Mouse (Mus musculus): ENCODE results near the gene Cib1. TPM values are rescaled to one million over a fixed set of nuclear protein-coding genes. Genes with fewer than 3 reads are reported as not detected.

Gene Cib1
- polyA plus RNA-seq (2014; fragmentation: Nextera tagmentation; extraction: Ambion mirVana) = 24.2 and 26.7 TPM in 2 replicates

DNA sequence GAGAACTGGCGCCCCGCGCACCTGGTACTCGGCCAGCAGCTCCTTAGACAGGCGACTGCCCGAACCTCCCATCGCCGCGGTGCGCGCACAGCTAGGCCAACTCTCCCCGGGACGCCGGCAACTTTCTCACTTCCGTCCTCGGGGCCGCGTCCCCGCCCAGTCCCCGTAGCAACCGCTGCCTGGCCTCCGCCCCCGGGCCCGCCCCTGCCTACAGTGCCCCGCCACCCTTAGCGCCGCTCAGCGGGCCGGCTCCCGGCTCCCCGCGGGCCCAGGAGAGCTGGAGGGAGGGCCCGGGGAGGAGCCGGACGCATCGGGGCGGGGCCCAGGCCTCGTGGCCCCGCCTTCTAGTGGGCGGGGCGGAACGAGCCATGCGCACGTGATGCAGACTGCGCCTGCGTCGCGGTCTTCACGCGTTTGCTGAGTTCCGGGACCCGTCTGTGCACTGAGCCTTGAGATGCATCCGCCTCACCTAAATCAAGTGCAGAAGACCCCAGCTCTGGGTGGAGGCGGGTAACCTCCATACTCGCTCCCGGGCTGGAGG lies at the start of gene Cib1, which contains the start of gene Gdpgp1:
TSS of gene Cib1 (minus strand) at position 325 of the 541 bp plus-strand sequence.
TSS of gene Gdpgp1 (plus strand) at position 377 of the 541 bp plus-strand sequence.
- peaks cover 17% of the 10 kb centered on the region; the same call in 1 of the 2 replicates for H3K4me1 ChIP-seq (ENCODE audit: control insufficient read depth, insufficient read depth, low read length)
- ATAC-seq (ENCODE audit: low FRiP score, low TSS enrichment) = peak; percentile 95
- H3K9ac ChIP-seq (replicated peaks; ENCODE audit: low read length) = peak within 1 kb of the TSS; percentile 62
- DNase-seq = peak; percentile 99
- 0% methylated on average over 56 of the region's 56 CpGs for WGBS
- H3K27ac ChIP-seq (replicated peaks; ENCODE audit: low read depth, low read length) = peak within 1 kb of the TSS; percentile 57; the same call in 1 of the 2 replicates
- H3K4me3 ChIP-seq (replicated peaks; ENCODE audit: low read depth, low read length) = peak within 1 kb of the TSS; percentile 71
- H3K4me2 ChIP-seq (ENCODE audit: low read length) = peak within 1 kb of the TSS; percentile 93
- peaks cover under 1% of the 10 kb centered on the region; the same call in 1 of the 2 replicates for H3K36me3 ChIP-seq (ENCODE audit: control insufficient read depth, insufficient read depth, low read length)
- H3K27me3 ChIP-seq (ENCODE audit: control insufficient read depth, insufficient read depth, low read length) = no peaks in the 10 kb centered on the region
- H3K9me3 ChIP-seq (ENCODE audit: control insufficient read depth, low read length) = no peaks in the 10 kb centered on the region

DNA sequence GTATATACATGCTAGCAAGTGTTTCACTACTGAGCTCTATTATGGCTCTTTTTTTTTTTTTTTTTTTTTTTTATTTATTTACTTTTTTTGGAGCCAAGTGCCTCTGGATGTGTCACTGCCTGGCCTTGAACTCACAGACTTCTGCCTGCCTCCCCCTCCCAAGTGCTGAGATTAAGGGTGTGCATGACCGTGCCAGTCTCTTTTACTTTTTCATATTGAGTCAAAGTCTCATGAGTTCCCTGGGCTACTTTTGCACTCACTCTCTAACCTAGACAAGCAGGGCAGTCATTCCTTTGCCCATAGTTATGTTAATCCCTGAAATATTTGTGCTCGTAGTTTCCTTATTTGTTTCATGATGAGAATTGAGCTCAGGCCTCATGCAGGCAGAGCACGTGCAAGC lies 49.0 kb upstream of the Cib1 start:
- Histone ChIP-seq H3K36me3 (ENCODE audit: control insufficient read depth, insufficient read depth, low read length) (peaks cover 81% of the 10 kb centered on the region), H3K4me1 (ENCODE audit: control insufficient read depth, insufficient read depth, low read length) (no peaks in the 10 kb centered on the region), H3K4me2 (ENCODE audit: low read length) (no peak overlapping the region), H3K9me3 (ENCODE audit: control insufficient read depth, low read length) (no peaks in the 10 kb centered on the region), H3K27ac (replicated peaks; ENCODE audit: low read depth, low read length) (no peak overlapping the region), H3K4me3 (replicated peaks; ENCODE audit: low read depth, low read length) (no peak overlapping the region), H3K27me3 (ENCODE audit: control insufficient read depth, insufficient read depth, low read length) (no peaks in the 10 kb centered on the region), H3K9ac (replicated peaks; ENCODE audit: low read length) (no peak overlapping the region)
- ATAC-seq (ENCODE audit: low FRiP score, low TSS enrichment) (no peak), DNase-seq (no peak)
- WGBS = 87% methylated on average over 3 of the region's 3 CpGs

DNA sequence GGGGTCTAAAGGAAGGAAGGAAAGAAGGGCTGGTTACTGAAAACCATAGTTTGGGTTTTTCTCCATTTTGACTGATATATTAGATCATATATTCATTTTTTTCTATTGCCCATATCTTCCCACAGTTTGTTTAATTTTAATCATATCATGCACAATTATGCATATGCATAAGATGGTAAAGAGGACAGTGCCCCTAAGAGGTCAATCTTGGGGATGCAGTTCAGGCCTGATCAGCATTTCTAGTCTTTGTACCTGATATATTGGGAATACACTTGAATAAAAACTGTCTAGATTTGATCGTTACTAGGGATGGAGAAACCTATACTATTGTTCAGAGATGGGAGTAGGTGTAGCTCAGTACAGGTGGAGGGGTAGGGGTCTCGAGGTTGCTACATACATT lies 48.4 kb upstream of the Cib1 start:
- no peak for DNase-seq
- 87% methylated on average over 2 of the region's 2 CpGs for WGBS
- peaks cover 81% of the 10 kb centered on the region for H3K36me3 ChIP-seq (ENCODE audit: control insufficient read depth, insufficient read depth, low read length)
- H3K27ac ChIP-seq (replicated peaks; ENCODE audit: low read depth, low read length) = no peak overlapping the region
- ATAC-seq (ENCODE audit: low FRiP score, low TSS enrichment) = no peak
- H3K4me3 ChIP-seq (replicated peaks; ENCODE audit: low read depth, low read length) = no peak overlapping the region
- no peaks in the 10 kb centered on the region for H3K9me3 ChIP-seq (ENCODE audit: control insufficient read depth, low read length)
- no peaks in the 10 kb centered on the region for H3K4me1 ChIP-seq (ENCODE audit: control insufficient read depth, insufficient read depth, low read length)
- no peaks in the 10 kb centered on the region for H3K27me3 ChIP-seq (ENCODE audit: control insufficient read depth, insufficient read depth, low read length)
- no peak overlapping the region for H3K4me2 ChIP-seq (ENCODE audit: low read length)
- no peak overlapping the region for H3K9ac ChIP-seq (replicated peaks; ENCODE audit: low read length)

- Histone ChIP-seq H3K9ac (replicated peaks; ENCODE audit: low read length) (no peak overlapping the region), H3K4me2 (ENCODE audit: low read length) (no peak overlapping the region), H3K9me3 (ENCODE audit: control insufficient read depth, low read length) (peaks cover 3% of the 10 kb centered on the region; the same call in 1 of the 2 replicates), H3K27ac (replicated peaks; ENCODE audit: low read depth, low read length) (no peak overlapping the region), H3K4me3 (replicated peaks; ENCODE audit: low read depth, low read length) (no peak overlapping the region), H3K27me3 (ENCODE audit: control insufficient read depth, insufficient read depth, low read length) (no peaks in the 10 kb centered on the region), H3K4me1 (ENCODE audit: control insufficient read depth, insufficient read depth, low read length) (no peaks in the 10 kb centered on the region), H3K36me3 (ENCODE audit: control insufficient read depth, insufficient read depth, low read length) (peaks cover 79% of the 10 kb centered on the region)
- DNase-seq = no peak
- ATAC-seq (ENCODE audit: low FRiP score, low TSS enrichment) = no peak
- 85% methylated on average over 10 of the region's 10 CpGs for WGBS
Observed at GRCm38 (mm10) chr7:80280032-80280431, 47.4 kb upstream of the Cib1 start.

- Histone ChIP-seq H3K4me3 (replicated peaks; ENCODE audit: low read depth, low read length) (no peak overlapping the region), H3K27me3 (ENCODE audit: control insufficient read depth, insufficient read depth, low read length) (no peaks in the 10 kb centered on the region), H3K4me2 (ENCODE audit: low read length) (no peak overlapping the region), H3K36me3 (ENCODE audit: control insufficient read depth, insufficient read depth, low read length) (peaks cover 77% of the 10 kb centered on the region), H3K9ac (replicated peaks; ENCODE audit: low read length) (no peak overlapping the region), H3K27ac (replicated peaks; ENCODE audit: low read depth, low read length) (no peak overlapping the region), H3K4me1 (ENCODE audit: control insufficient read depth, insufficient read depth, low read length) (no peaks in the 10 kb centered on the region), H3K9me3 (ENCODE audit: control insufficient read depth, low read length) (peaks cover 13% of the 10 kb centered on the region; the same call in 1 of the 2 replicates)
- DNase-seq = no peak
- whole genome bisulfite sequencing = 95% methylated on average over 4 of the region's 4 CpGs
- no peak for ATAC-seq (ENCODE audit: low FRiP score, low TSS enrichment)
Observed at GRCm38 (mm10) chr7:80276374-80276773, 43.8 kb upstream of the Cib1 start.

DNA sequence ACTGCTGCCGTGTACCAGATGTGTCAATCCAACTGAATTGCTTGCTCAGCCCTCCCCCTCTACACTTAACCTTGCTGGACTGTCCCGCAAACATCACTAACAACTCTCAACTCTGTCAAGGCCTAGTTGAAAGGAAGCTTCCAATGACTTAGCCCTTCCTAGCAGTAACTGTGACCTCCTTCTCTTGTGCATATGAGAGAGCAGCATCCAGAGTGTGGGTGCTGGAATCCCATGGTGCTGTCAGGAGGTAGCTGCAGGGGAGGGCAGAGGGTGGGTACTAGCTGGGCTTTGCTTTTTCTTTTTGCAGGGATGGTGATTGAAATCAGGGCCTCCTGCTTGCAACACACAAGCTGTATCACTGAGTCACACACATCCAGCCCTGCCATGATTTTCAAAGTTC lies 40.8 kb upstream of the Cib1 start:
- DNase-seq = no peak
- H3K4me2 ChIP-seq (ENCODE audit: low read length) = no peak overlapping the region
- ATAC-seq (ENCODE audit: low FRiP score, low TSS enrichment) = no peak
- peaks cover 16% of the 10 kb centered on the region for H3K4me1 ChIP-seq (ENCODE audit: control insufficient read depth, insufficient read depth, low read length)
- peaks cover 13% of the 10 kb centered on the region; the same call in 1 of the 2 replicates for H3K9me3 ChIP-seq (ENCODE audit: control insufficient read depth, low read length)
- H3K9ac ChIP-seq (replicated peaks; ENCODE audit: low read length) = no peak overlapping the region
- H3K4me3 ChIP-seq (replicated peaks; ENCODE audit: low read depth, low read length) = no peak overlapping the region
- H3K27ac ChIP-seq (replicated peaks; ENCODE audit: low read depth, low read length) = no peak overlapping the region
- peaks cover 55% of the 10 kb centered on the region for H3K36me3 ChIP-seq (ENCODE audit: control insufficient read depth, insufficient read depth, low read length)
- H3K27me3 ChIP-seq (ENCODE audit: control insufficient read depth, insufficient read depth, low read length) = no peaks in the 10 kb centered on the region
- WGBS = 95% methylated on average over 2 of the region's 2 CpGs

DNA sequence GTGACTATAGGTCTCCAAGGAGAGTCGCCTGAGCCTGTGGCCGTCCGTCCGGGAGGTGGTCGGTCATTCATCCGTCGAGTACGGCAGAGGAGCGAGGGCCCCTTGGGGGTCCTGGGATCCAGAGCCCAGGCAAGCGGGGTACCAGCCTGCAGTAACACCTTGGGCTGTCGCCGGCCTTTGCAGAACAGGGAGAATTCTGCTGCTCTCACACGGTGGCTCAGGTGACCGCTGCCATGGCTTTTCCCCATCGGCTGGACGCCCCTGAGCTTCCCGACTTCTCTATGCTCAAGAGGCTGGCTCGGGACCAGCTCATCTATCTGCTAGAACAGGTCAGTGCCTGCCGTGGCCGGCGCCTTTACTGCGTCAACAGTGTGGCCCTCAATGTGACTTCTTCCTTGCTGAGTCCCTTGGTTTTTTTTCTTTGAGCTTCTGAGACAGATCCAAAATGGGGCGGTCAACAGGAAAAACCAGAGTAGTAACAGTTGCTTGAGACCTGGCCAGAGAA lies 37.2 kb upstream of the Cib1 start:
- peaks cover 46% of the 10 kb centered on the region for H3K36me3 ChIP-seq (ENCODE audit: control insufficient read depth, insufficient read depth, low read length)
- under 1% methylated on average over 23 of the region's 23 CpGs for WGBS
- no peaks in the 10 kb centered on the region for H3K27me3 ChIP-seq (ENCODE audit: control insufficient read depth, insufficient read depth, low read length)
- peaks cover 16% of the 10 kb centered on the region for H3K4me1 ChIP-seq (ENCODE audit: control insufficient read depth, insufficient read depth, low read length)
- H3K4me3 ChIP-seq (replicated peaks; ENCODE audit: low read depth, low read length) = peak overlapping the region; percentile 85
- H3K9ac ChIP-seq (replicated peaks; ENCODE audit: low read length) = peak overlapping the region; percentile 88
- peak overlapping the region; percentile 89 for H3K4me2 ChIP-seq (ENCODE audit: low read length)
- H3K27ac ChIP-seq (replicated peaks; ENCODE audit: low read depth, low read length) = peak overlapping the region; percentile 74
- peak; percentile 71 for ATAC-seq (ENCODE audit: low FRiP score, low TSS enrichment)
- DNase-seq = no peak
- H3K9me3 ChIP-seq (ENCODE audit: control insufficient read depth, low read length) = peaks cover 8% of the 10 kb centered on the region; the same call in 1 of the 2 replicates

- ATAC-seq (ENCODE audit: low FRiP score, low TSS enrichment) = peak; percentile 86
- H3K4me1 ChIP-seq (ENCODE audit: control insufficient read depth, insufficient read depth, low read length) = peaks cover 16% of the 10 kb centered on the region
- H3K36me3 ChIP-seq (ENCODE audit: control insufficient read depth, insufficient read depth, low read length) = peaks cover 46% of the 10 kb centered on the region
- H3K9ac ChIP-seq (replicated peaks; ENCODE audit: low read length) = peak within 1 kb of the TSS; percentile 88
- peak within 1 kb of the TSS; percentile 76 for H3K27ac ChIP-seq (replicated peaks; ENCODE audit: low read depth, low read length)
- H3K27me3 ChIP-seq (ENCODE audit: control insufficient read depth, insufficient read depth, low read length) = no peaks in the 10 kb centered on the region
- peak within 1 kb of the TSS; percentile 89 for H3K4me2 ChIP-seq (ENCODE audit: low read length)
- H3K4me3 ChIP-seq (replicated peaks; ENCODE audit: low read depth, low read length) = peak within 1 kb of the TSS; percentile 85
- DNase-seq = peak; percentile 97
- WGBS = 5% methylated on average over 21 of the region's 21 CpGs
- peaks cover 1% of the 10 kb centered on the region; the same call in 1 of the 2 replicates for H3K9me3 ChIP-seq (ENCODE audit: control insufficient read depth, low read length)
Observed at GRCm38 (mm10) chr7:80268897-80269750, 36.5 kb upstream of the Cib1 start, which contains the start of gene Vps33b. TSS of gene Vps33b (plus strand) at chr7:80269649.

Data from midbrain, embryonic 14.5 days (tissue).